Mouse (Mus musculus) kidney, adult 2 months (tissue): ENCODE measurements around the gene Akap1. TPM values are rescaled to one million over a fixed set of nuclear protein-coding genes. Genes with fewer than 3 reads are reported as not detected.
"Not testable (repeated sequence)": the region's sequence is repeated elsewhere in the genome, so short reads cannot be mapped to it uniquely, and the experiment has no call there.

Source experiments
- DNase-seq: peaks from one replicate; pipeline ENCODE4 v3.0.0; 2021
- H3K27ac ChIP-seq: fragments of 200-500 bp; 2 replicates; pipeline ENCODE4 v1.5.1; 2012; ENCODE audit warnings: low read depth, low read length, control low read depth, inconsistent platforms; ENCODE audit not compliant: insufficient read depth
- H3K27me3 ChIP-seq: fragments of 200-500 bp; replicated peaks from 2 replicates; pipeline ENCODE4 v1.6.1; 2012; ENCODE audit warnings: mild to moderate bottlenecking, moderate library complexity, low read length, inconsistent platforms; ENCODE audit not compliant: control insufficient read depth, insufficient read depth
- H3K36me3 ChIP-seq: fragments of 200-500 bp; 2 replicates; pipeline ENCODE4 v1.6.1; 2012; ENCODE audit warnings: mild to moderate bottlenecking, moderate library complexity, low read length, inconsistent platforms; ENCODE audit not compliant: control insufficient read depth, insufficient read depth
- H3K4me1 ChIP-seq: fragments of 200-500 bp; 2 replicates; pipeline ENCODE4 v1.6.1; 2011; ENCODE audit warnings: low read length; ENCODE audit not compliant: control insufficient read depth, insufficient read depth
- H3K4me3 ChIP-seq: fragments of 200-500 bp; 2 replicates; pipeline ENCODE4 v1.5.1; 2011; ENCODE audit warnings: mild to moderate bottlenecking, low read depth, low read length, control low read depth; ENCODE audit not compliant: insufficient read depth
- CTCF ChIP-seq: fragments of 200-500 bp; conservative IDR thresholded peaks from 2 replicates; pipeline ENCODE4 v1.5.1; 2011; ENCODE audit warnings: low read depth, mild to moderate bottlenecking, control low read depth, low read length, moderate library complexity, mixed read lengths; ENCODE audit not compliant: insufficient read depth, insufficient read length
- POLR2A ChIP-seq: fragments of 200-500 bp; IDR thresholded peaks from one replicate; pipeline ENCODE4 v1.6.1; 2011; ENCODE audit warnings: low read depth, low read length, control low read depth
- WGBS: fragments of 180-500 bp; shearing (Covaris S2); methylation state at CpG from one replicate; pipeline ENCODE4 v1.1.7; 2018; 5-methylcytosine and 5-hydroxymethylcytosine counted together
- polyA plus RNA-seq: library from polyadenylated mRNA; depleted of rRNA; stranded (reverse); fragments of >200 nt; gene quantifications from 2 replicates; pipeline ENCODE4 v1.2.3, GENCODE M21; 2012

Akap1 gene
- polyA plus RNA-seq, 1 experiment: 72.6 TPM

- 36% methylated on average over 7 of the region's 7 CpGs for WGBS
- Histone ChIP-seq H3K4me1 (peaks cover 27% of the 10 kb centered on the region; the same call in 1 of the 2 replicates), H3K27ac (peak overlapping the region; percentile 24; the same call in 1 of the 2 replicates), H3K36me3 (no peaks in the 10 kb centered on the region), H3K4me3 (no peak overlapping the region), H3K27me3 (no peaks in the 10 kb centered on the region)
- DNase-seq: peak; percentile 78
- no peak for TF ChIP-seq CTCF
- TF ChIP-seq POLR2A: no peak
Observed at GRCm38 (mm10) chr11:88901341-88901802, 37.0 kb upstream of the Akap1 start.

- peak; percentile 37 for DNase-seq
- Histone ChIP-seq H3K4me1 (peaks cover 22% of the 10 kb centered on the region; the same call in 1 of the 2 replicates), H3K36me3 (no peaks in the 10 kb centered on the region), H3K27me3 (no peaks in the 10 kb centered on the region), H3K4me3 (no peak overlapping the region), H3K27ac (no peak overlapping the region)
- TF ChIP-seq CTCF (no peak), POLR2A (no peak)
- WGBS: 77% methylated on average over 6 of the region's 6 CpGs
Observed at GRCm38 (mm10) chr11:88899561-88899960, 35.2 kb upstream of the Akap1 start.

GRCm38 (mm10) chr11:88898380-88898763 is 34.0 kb upstream of the Akap1 start:
- H3K36me3 ChIP-seq: no peaks in the 10 kb centered on the region
- no peak overlapping the region for H3K27ac ChIP-seq
- TF ChIP-seq POLR2A (no peak), CTCF (no peak)
- 84% methylated on average over 4 of the region's 4 CpGs for WGBS
- H3K4me3 ChIP-seq: no peak overlapping the region
- H3K4me1 ChIP-seq: peaks cover 17% of the 10 kb centered on the region; the same call in 1 of the 2 replicates
- no peak for DNase-seq
- no peaks in the 10 kb centered on the region for H3K27me3 ChIP-seq

- WGBS: 56% methylated on average over 15 of the region's 15 CpGs
- H3K27ac ChIP-seq: peak overlapping the region; percentile 67
- H3K4me1 ChIP-seq: peaks cover 17% of the 10 kb centered on the region; the same call in 1 of the 2 replicates
- peak; percentile 70 for DNase-seq
- no peaks in the 10 kb centered on the region for H3K27me3 ChIP-seq
- H3K4me3 ChIP-seq: no peak overlapping the region
- no peaks in the 10 kb centered on the region for H3K36me3 ChIP-seq
- TF ChIP-seq POLR2A: no peak
- TF ChIP-seq CTCF: no peak
Observed at GRCm38 (mm10) chr11:88897624-88898379, 33.4 kb upstream of the Akap1 start.

GRCm38 (mm10) chr11:88895800-88896232 is 31.4 kb upstream of the Akap1 start:
- DNase-seq: peak; percentile 46
- WGBS: 22% methylated on average over 39 of the region's 39 CpGs
- not testable (repeated sequence) for H3K4me1 ChIP-seq, H3K27ac ChIP-seq, H3K36me3 ChIP-seq, H3K27me3 ChIP-seq
- H3K4me3 ChIP-seq: peak overlapping the region; percentile 44

- not testable (repeated sequence) for H3K27ac ChIP-seq, H3K4me3 ChIP-seq, H3K36me3 ChIP-seq, DNase-seq, H3K4me1 ChIP-seq, H3K27me3 ChIP-seq
- WGBS: 36% methylated on average over 16 of the region's 20 CpGs
Observed at GRCm38 (mm10) chr11:88895235-88895634, 30.8 kb upstream of the Akap1 start.

- DNase-seq, H3K27me3 ChIP-seq, H3K4me3 ChIP-seq, H3K36me3 ChIP-seq, H3K4me1 ChIP-seq, H3K27ac ChIP-seq: not testable (repeated sequence)
- WGBS: 81% methylated on average over 12 of the region's 14 CpGs
Observed at GRCm38 (mm10) chr11:88894279-88894678, 29.9 kb upstream of the Akap1 start.

GRCm38 (mm10) chr11:88893501-88893900 is 29.1 kb upstream of the Akap1 start:
- DNase-seq: not testable (repeated sequence)

GRCm38 (mm10) chr11:88892789-88893188 is 28.4 kb upstream of the Akap1 start:
- WGBS: 96% methylated on average over 23 of the region's 24 CpGs
- H3K27ac ChIP-seq, DNase-seq, H3K4me3 ChIP-seq, H3K36me3 ChIP-seq, H3K4me1 ChIP-seq, H3K27me3 ChIP-seq: not testable (repeated sequence)

More at GRCm38 (mm10) chr11:88893501-88893900, 29.1 kb upstream of the Akap1 start:
- not testable (repeated sequence) for H3K36me3 ChIP-seq, H3K4me3 ChIP-seq, H3K27ac ChIP-seq, H3K4me1 ChIP-seq, H3K27me3 ChIP-seq
- 77% methylated on average over 3 of the region's 8 CpGs for WGBS

GRCm38 (mm10) chr11:88891921-88892561 is 27.7 kb upstream of the Akap1 start:
- 96% methylated on average over 20 of the region's 24 CpGs for WGBS
- not testable (repeated sequence) for H3K4me3 ChIP-seq, H3K27ac ChIP-seq, H3K27me3 ChIP-seq, H3K36me3 ChIP-seq, H3K4me1 ChIP-seq
- peak; percentile 50 for DNase-seq
